ENCODE assay signal across 18 mouse cellular contexts in the genomic region with DNA sequence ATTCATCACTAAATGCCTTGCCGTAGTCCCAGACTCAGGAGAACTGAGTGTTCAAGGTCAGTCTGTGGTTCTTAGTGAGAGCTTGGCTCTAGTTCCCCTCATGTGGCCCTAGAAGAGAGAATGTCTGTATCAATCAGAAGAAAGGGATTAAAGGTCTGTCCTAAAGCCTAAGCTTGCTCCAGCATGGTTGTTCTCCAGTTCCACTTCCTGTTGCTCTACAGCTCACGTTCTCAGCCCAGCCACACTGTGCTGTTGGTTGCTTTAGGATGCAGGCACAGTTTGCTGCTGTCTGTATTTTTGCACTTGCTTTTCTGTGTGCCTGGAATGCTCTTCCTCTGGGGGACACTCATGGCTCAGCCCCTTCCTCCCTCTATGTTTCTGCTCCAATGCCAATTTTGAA.
A peak's percentile ranks its signal among the peaks of the same experiment; 100 is the strongest.
DNase-seq lines count a peak whose midpoint lies in the region; ATAC-seq and TF ChIP-seq lines count a peak whose summit lies in the region.
"Had no signal": no experiment of that assay in that cellular context is flagged by ENCODE, and none has a peak within 500 bp of the region (broad histone marks: within the 10 kb centered on the region; RNA-seq: fewer than 3 reads in every experiment).

No protein-coding gene starts in this region.

- no peak overlapping the region for H3K4me2 ChIP-seq in intestine, postnatal 0 days (replicated peaks; ENCODE audit: low read depth)
- no peak overlapping the region for H3K4me2 ChIP-seq in intestine, embryonic 15.5 days (replicated peaks)
- H3K4me2 ChIP-seq: forebrain, embryonic 15.5 days; heart, embryonic 12.5 days; hindbrain, embryonic 14.5 days had no signal

- H3K4me3 ChIP-seq in intestine, postnatal 0 days (ENCODE audit: low read depth, low read length), result no peak overlapping the region
- no peak overlapping the region for H3K4me3 ChIP-seq in intestine, embryonic 15.5 days (replicated peaks)
- no peak overlapping the region for H3K4me3 ChIP-seq in limb, embryonic 10.5 days
- H3K4me3 ChIP-seq in thymus, adult 2 months (ENCODE audit: control insufficient read depth, insufficient read depth, low read length), result no peak overlapping the region
- H3K4me3 ChIP-seq: forebrain, embryonic 15.5 days; heart, adult 2 months; heart, embryonic 12.5 days; hindbrain, embryonic 10.5 days had no signal

- TF ChIP-seq POLR2A in thymus, adult 2 months (IDR thresholded peaks at IDR 0.05; ENCODE audit: control insufficient read depth, extremely low read depth, insufficient read depth, low read length, poor library complexity), result no peak

- H3K36me3 ChIP-seq in intestine, postnatal 0 days (ENCODE audit: control insufficient read depth, insufficient read depth), result no peaks in the 10 kb centered on the region
- H3K36me3 ChIP-seq in intestine, embryonic 15.5 days, result no peaks in the 10 kb centered on the region
- no peaks in the 10 kb centered on the region for H3K36me3 ChIP-seq in limb, embryonic 10.5 days
- no peaks in the 10 kb centered on the region for H3K36me3 ChIP-seq in thymus, adult 2 months (ENCODE audit: control insufficient read depth, insufficient read depth, low read length)
- H3K36me3 ChIP-seq: forebrain, embryonic 15.5 days; heart, embryonic 12.5 days; hindbrain, embryonic 10.5 days had no signal

- TF ChIP-seq CTCF in intestine, postnatal 0 days (IDR thresholded peaks at IDR 0.05; ENCODE audit: low read depth), result no peak
- TF ChIP-seq CTCF in thymus, adult 2 months (IDR thresholded peaks at IDR 0.05; ENCODE audit: borderline replicate concordance, control insufficient read depth, extremely low read depth, insufficient read depth, low read length, poor library complexity), result no peak

- no peaks in the 10 kb centered on the region for H3K27me3 ChIP-seq in intestine, postnatal 0 days (replicated peaks; ENCODE audit: control insufficient read depth, insufficient read depth, low read length)
- no peaks in the 10 kb centered on the region for H3K27me3 ChIP-seq in intestine, embryonic 15.5 days (replicated peaks)
- H3K27me3 ChIP-seq in limb, embryonic 10.5 days (ENCODE audit: low read depth, poor library complexity, severe bottlenecking), result no peaks in the 10 kb centered on the region
- no peaks in the 10 kb centered on the region for H3K27me3 ChIP-seq in thymus, adult 2 months (ENCODE audit: control insufficient read depth, insufficient read depth, low read length)
- H3K27me3 ChIP-seq: forebrain, embryonic 15.5 days; heart, embryonic 12.5 days had no signal

- DNase-seq in CD4-positive, CD25-positive, alpha-beta regulatory T cell, adult 2 months (ENCODE audit: low read depth, low spot score), result peak; percentile 13
- DNase-seq in limb, embryonic 10.5 days (ENCODE audit: low spot score), result no peak
- DNase-seq in thymus, adult 2 months, result no peak
- DNase-seq in cerebellum, postnatal 10 days, result no peak
- DNase-seq: adrenal gland, adult 8-10 months; cerebellum, adult 11 months; cerebellum, adult 8-10 months; cerebellum, postnatal 25 days; gastrocnemius, postnatal 36 days; heart, adult 2 months had no signal

- WGBS in intestine, postnatal 0 days, result 37% methylated on average over 2 of the region's 2 CpGs
- 42% methylated on average over 2 of the region's 2 CpGs for WGBS in intestine, embryonic 15.5 days
- WGBS in limb, embryonic 10.5 days, result 39% methylated on average over 2 of the region's 2 CpGs
- WGBS in thymus, adult 2 months, result 52% methylated on average over 2 of the region's 2 CpGs

- no peaks in the 10 kb centered on the region for H3K9me3 ChIP-seq in intestine, postnatal 0 days (ENCODE audit: control insufficient read depth)
- H3K9me3 ChIP-seq in intestine, embryonic 15.5 days, result no peaks in the 10 kb centered on the region
- no peaks in the 10 kb centered on the region for H3K9me3 ChIP-seq in limb, embryonic 10.5 days (replicated peaks)
- H3K9me3 ChIP-seq: forebrain, embryonic 15.5 days; heart, embryonic 12.5 days; hindbrain, embryonic 10.5 days had no signal

- H3K9ac ChIP-seq in intestine, postnatal 0 days (ENCODE audit: low read depth, low read length), result no peak overlapping the region
- no peak overlapping the region for H3K9ac ChIP-seq in intestine, embryonic 15.5 days
- H3K9ac ChIP-seq: forebrain, embryonic 15.5 days; heart, embryonic 12.5 days; hindbrain, embryonic 14.5 days had no signal

- ATAC-seq in CD4-positive, CD25-positive, alpha-beta regulatory T cell, adult 4 months, result no peak
- no peak for ATAC-seq in intestine, postnatal 0 days
- no peak for ATAC-seq in intestine, embryonic 15.5 days
- ATAC-seq: forebrain, embryonic 15.5 days; intestine, embryonic 16.5 days had no signal

- peak overlapping the region; percentile 24; the same call in 1 of the 2 replicates for H3K27ac ChIP-seq in intestine, postnatal 0 days (ENCODE audit: low read depth, low read length)
- no peak overlapping the region for H3K27ac ChIP-seq in intestine, embryonic 15.5 days
- H3K27ac ChIP-seq in limb, embryonic 10.5 days, result peak overlapping the region; percentile 58
- H3K27ac ChIP-seq in thymus, adult 2 months (ENCODE audit: control insufficient read depth, insufficient read depth, low read length), result no peak overlapping the region
- H3K27ac ChIP-seq: forebrain, embryonic 15.5 days; heart, adult 2 months; hindbrain, embryonic 10.5 days; hindbrain, embryonic 14.5 days had no signal

- H3K4me1 ChIP-seq in intestine, postnatal 0 days (replicated peaks; ENCODE audit: control insufficient read depth, insufficient read depth, low read length), result peaks cover 8% of the 10 kb centered on the region; the same call in 1 of the 2 replicates
- H3K4me1 ChIP-seq in intestine, embryonic 15.5 days (replicated peaks), result no peaks in the 10 kb centered on the region
- peaks cover 27% of the 10 kb centered on the region for H3K4me1 ChIP-seq in limb, embryonic 10.5 days
- H3K4me1 ChIP-seq in thymus, adult 2 months (replicated peaks; ENCODE audit: control insufficient read depth, insufficient read depth, low read length), result peaks cover 5% of the 10 kb centered on the region; the same call in 1 of the 2 replicates
- H3K4me1 ChIP-seq: forebrain, embryonic 15.5 days had no signal

Comparison
In these comparisons a context has a peak if more than half of its experiments do, and no peak if none do; other contexts are left out.
1. H3K27ac ChIP-seq: peak in intestine, postnatal 0 days (single experiment) and limb, embryonic 10.5 days (single experiment); none in intestine, embryonic 15.5 days (single experiment) and thymus, adult 2 months (single experiment).